In genomic region chrX:71049864-71050576, GRCm38 (mm10) we compare ENCODE assay signal across 7 mouse cellular contexts. TPM values are rescaled to one million over a fixed set of nuclear protein-coding genes. Genes with fewer than 3 reads are reported as not detected.
DNase-seq lines count a peak whose midpoint lies in the region; ATAC-seq and TF ChIP-seq lines count a peak whose summit lies in the region.

TSS of gene Mamld1 (plus strand) at chrX:71050256.

- peaks cover 4% of the 10 kb centered on the region; the same call in 1 of the 2 replicates for H3K4me1 ChIP-seq in bone marrow macrophage, adult 2 months (ENCODE audit: control insufficient read depth, insufficient read depth, low read length)
- no peaks in the 10 kb centered on the region for H3K4me1 ChIP-seq in embryonic facial prominence, embryonic 12.5 days

- peak; percentile 85 to 87 for DNase-seq in heart, adult 18-20 months
- DNase-seq in kidney, adult 18-20 months, result peak; percentile 52
- peak; percentile 77 to 81 for DNase-seq in left cerebral cortex, postnatal 36 days (ENCODE audit: low spot score in 2 of 2)
- DNase-seq in skeletal muscle tissue, adult 2 months (ENCODE audit: low read depth, low spot score), result peak; percentile 59

- H3K36me3 ChIP-seq in embryonic facial prominence, embryonic 12.5 days, result no peaks in the 10 kb centered on the region

- ATAC-seq in embryonic facial prominence, embryonic 12.5 days (ENCODE audit: insufficient number of reproducible peaks, insufficient read depth, low FRiP score, low TSS enrichment), result peak; percentile 53; the same call in 1 of the 2 replicates
- ATAC-seq in megakaryocyte progenitor cell, adult 5-6 weeks (replicated peaks; ENCODE audit: poor library complexity), result peak; percentile 60

- H3K9me3 ChIP-seq in embryonic facial prominence, embryonic 12.5 days, result no peaks in the 10 kb centered on the region

- H3K4me2 ChIP-seq in embryonic facial prominence, embryonic 12.5 days (replicated peaks), result peak within 1 kb of the TSS; percentile 61

- peaks cover 40% of the 10 kb centered on the region for H3K27me3 ChIP-seq in embryonic facial prominence, embryonic 12.5 days

- no peak for TF ChIP-seq POLR2A in bone marrow macrophage, adult 2 months (IDR thresholded peaks at IDR 0.05; ENCODE audit: borderline replicate concordance, low read depth, low read length)

- no peak for TF ChIP-seq CTCF in bone marrow macrophage, adult 2 months (IDR thresholded peaks at IDR 0.05; ENCODE audit: low read depth, low read length)

- no peak within 1 kb of the TSS for H3K27ac ChIP-seq in bone marrow macrophage, adult 2 months (ENCODE audit: insufficient read depth, low read depth, low read length)
- no peak within 1 kb of the TSS for H3K27ac ChIP-seq in embryonic facial prominence, embryonic 12.5 days

- 19% methylated on average over 49 of the region's 50 CpGs for WGBS in embryonic facial prominence, embryonic 12.5 days

- intact Hi-C loops in left cerebral cortex, postnatal 36 days (cut with DNase I), result loop anchor here (2.0 to 5.0 kb wide), 5 partner anchors 158 to 468 kb away; partner anchors contain the start of gene Mtmr1

- H3K4me3 ChIP-seq in bone marrow macrophage, adult 2 months (ENCODE audit: insufficient read depth, low read length), result peak within 1 kb of the TSS; percentile 60
- peak within 1 kb of the TSS; percentile 44 for H3K4me3 ChIP-seq in embryonic facial prominence, embryonic 12.5 days

- H3K9ac ChIP-seq in embryonic facial prominence, embryonic 12.5 days, result peak within 1 kb of the TSS; percentile 47

RNA-seq across cellular contexts. Expression of gene Mamld1, which starts in this region (rescaled TPM):
- 2.4 and 4.8 TPM in 2 replicates for polyA plus RNA-seq in bone marrow macrophage, adult 2 months (2012; ENCODE audit: insufficient read depth, insufficient read length, missing spikeins)
- polyA plus RNA-seq in embryonic facial prominence, embryonic 12.5 days (2016; fragmentation: Nextera tagmentation; extraction: Ambion mirVana), result 1.6 and 1.8 TPM in 2 replicates
- total RNA-seq in heart, adult 18-20 months (2021), result 1 to 10 TPM; 4.0 to 7.6 TPM
- total RNA-seq in left cerebral cortex, postnatal 36 days (2021), result 10 to 100 TPM; 27.2 to 35.8 TPM
- total RNA-seq in megakaryocyte progenitor cell, adult 5-6 weeks (2015), result not detected in 2 replicates
- total RNA-seq in megakaryocyte progenitor cell, adult 5-6 weeks (2017), result not detected in 2 replicates

Comparison
In these comparisons a context has a peak if more than half of its experiments do, and no peak if none do; other contexts are left out.
1. RNA of gene Mamld1 (total RNA-seq): 27.2 to 35.8 TPM in left cerebral cortex, postnatal 36 days and 4.0 to 7.6 TPM in heart, adult 18-20 months; not detected in megakaryocyte progenitor cell, adult 5-6 weeks; every median in the first group is over 4 times any median in the second.
2. Peak in ATAC-seq in megakaryocyte progenitor cell, adult 5-6 weeks; RNA of the gene not detected or under 1 TPM.
3. Peak in every context shown above with its lines, with median percentiles within 50 percentile points of each other: DNase-seq.